Mouse (Mus musculus) gastrocnemius, adult 2 months (tissue): ENCODE measurements around the gene Syt12. TPM values are rescaled to one million over a fixed set of nuclear protein-coding genes. Genes with fewer than 3 reads are reported as not detected.
"Not testable (repeated sequence)": the region's sequence is repeated elsewhere in the genome, so short reads cannot be mapped to it uniquely, and the experiment has no call there.

Source experiments
- DNase-seq: peaks from one replicate; pipeline ENCODE4 v3.0.0; 2022
- H3K27ac ChIP-seq: fragments of 200-600 bp; 2 replicates; pipeline ENCODE4 v1.8.1; 2022; ENCODE audit warnings: mild to moderate bottlenecking
- H3K4me3 ChIP-seq: fragments of 200-600 bp; 2 replicates; pipeline ENCODE4 v1.8.1; 2022; ENCODE audit warnings: mild to moderate bottlenecking, moderate library complexity
- CTCF ChIP-seq: fragments of 200-600 bp; IDR thresholded peaks from 2 replicates; pipeline ENCODE4 v1.8.1; 2022; ENCODE audit warnings: antibody characterized with exemption, mild to moderate bottlenecking, moderate library complexity
- intact Hi-C: fragments of 180-260 bp; cut with DNase I; formaldehyde crosslinking; loops from one replicate; pipeline ENCODE4 v1.15.1; 2025
- total RNA-seq, 2 experiments: library from RNA; stranded (reverse); gene quantifications; 2 replicates each; pipeline ENCODE4 v1.2.3; 2021

The Syt12 gene
- total RNA-seq, 2 experiments from 2014 or later, result 6.8 to 7.6 TPM

DNA sequence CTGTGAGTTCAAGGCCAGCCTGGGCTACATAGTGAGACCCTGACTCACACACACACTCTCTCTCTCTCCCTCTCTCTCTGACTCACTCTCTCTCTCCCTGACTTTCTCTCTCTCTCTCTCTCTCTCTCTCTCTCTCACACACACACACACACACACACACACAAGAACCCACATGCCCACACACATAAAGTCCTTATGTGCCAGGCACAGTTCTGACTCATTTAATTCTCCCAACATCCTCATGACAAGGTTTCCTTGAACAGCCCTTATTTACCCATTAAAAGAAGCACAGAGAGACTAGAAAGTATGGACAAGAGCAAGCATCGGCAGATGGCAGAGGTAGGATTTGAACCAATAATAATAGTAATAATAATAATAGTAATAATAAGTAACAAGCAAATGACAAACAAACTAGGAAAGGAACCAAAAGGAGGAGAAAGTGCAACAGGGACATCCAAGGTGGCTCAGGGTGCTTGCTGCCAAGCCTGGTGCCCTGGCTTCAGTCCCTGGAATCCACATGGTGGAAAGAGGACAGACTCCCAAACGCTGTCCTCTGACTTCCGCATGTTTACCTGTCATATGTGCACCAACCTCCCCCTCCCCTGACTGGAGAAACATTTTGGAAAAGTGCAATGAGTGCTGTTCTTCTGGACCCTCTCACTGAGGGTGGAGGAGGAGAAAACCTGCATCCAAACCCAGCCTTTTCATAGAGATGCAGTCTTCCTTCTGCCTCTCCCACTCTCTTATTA is 5.0 kb upstream of the Syt12 start:
- TF ChIP-seq CTCF, result no peak
- Histone ChIP-seq H3K4me3 (no peak overlapping the region), H3K27ac (no peak overlapping the region)
- peak; percentile 39 for DNase-seq
- intact Hi-C loops, result no loop called here

DNA sequence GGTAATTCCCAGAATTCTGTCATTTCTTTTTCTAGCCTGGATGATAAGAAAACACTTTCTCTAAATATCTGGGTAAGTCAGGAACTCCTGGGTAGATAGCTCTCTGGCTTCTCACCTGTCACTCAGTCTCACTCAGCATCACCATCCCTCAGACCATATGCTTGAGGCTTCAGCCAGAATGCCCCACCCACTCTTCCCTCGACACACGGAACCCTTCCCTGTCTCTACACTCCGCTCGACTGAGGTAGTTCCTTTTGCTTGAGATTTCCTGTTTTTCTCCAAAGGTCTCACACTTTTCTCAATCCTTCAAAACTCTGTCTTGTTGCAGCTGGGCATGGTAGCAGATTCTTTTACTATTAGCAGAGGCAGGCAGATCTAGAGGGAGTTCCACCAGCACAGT is 4.1 kb upstream of the Syt12 start:
- DNase-seq, result no peak
- no peak overlapping the region for H3K27ac ChIP-seq
- no peak for TF ChIP-seq CTCF
- no peak overlapping the region for H3K4me3 ChIP-seq
- intact Hi-C loops, result no loop called here

DNA sequence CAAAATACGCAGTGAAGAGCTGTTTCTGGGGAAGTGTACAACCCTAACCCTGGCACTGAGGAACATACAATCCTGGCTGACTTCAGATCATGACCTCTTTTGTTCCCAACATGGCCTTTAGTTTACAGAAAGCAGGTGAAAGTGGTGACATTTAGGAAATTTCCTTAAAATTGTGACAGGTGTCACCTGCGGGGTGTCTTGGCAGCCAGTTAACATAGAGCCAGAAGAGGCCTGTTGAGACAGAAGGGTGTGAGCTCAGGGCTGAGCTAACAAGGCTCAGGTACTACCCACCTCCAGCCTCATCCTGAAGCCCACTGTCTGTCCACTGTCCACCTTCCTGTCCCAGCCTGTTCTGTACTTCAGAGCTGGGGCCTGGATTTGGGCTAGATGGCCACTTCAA is 2.8 kb upstream of the Syt12 start:
- Histone ChIP-seq H3K4me3 (no peak overlapping the region), H3K27ac (no peak overlapping the region)
- no peak for DNase-seq
- TF ChIP-seq CTCF, result no peak
- intact Hi-C loops, result no loop called here

DNA sequence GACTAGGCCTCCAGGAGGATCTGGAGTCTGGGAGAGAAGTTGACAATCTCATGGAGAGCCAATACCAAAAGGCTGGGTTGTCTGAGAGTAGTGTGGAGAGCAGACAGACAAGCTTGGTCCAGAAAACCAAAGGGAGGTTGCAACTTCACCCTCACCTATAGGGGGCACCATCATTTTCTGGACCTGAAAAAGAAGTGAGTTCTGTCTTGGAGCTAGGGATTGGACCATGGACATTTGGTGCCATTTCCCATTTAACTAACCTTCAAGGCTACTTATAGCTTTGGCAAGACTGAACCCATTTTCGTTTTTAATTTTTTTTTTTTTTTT is 906 bp upstream of the Syt12 start:
- peak; percentile 38 for TF ChIP-seq CTCF
- Histone ChIP-seq H3K4me3 (no peak overlapping the region; the same call in 1 of the 2 replicates), H3K27ac (no peak overlapping the region)
- intact Hi-C loops, result no loop called here
- DNase-seq, result no peak

- intact Hi-C loops, result no loop called here
- peak overlapping the region; percentile 77 for H3K4me3 ChIP-seq
- H3K27ac ChIP-seq, result peak overlapping the region; percentile 76
- DNase-seq, result peak; percentile 71
- no peak for TF ChIP-seq CTCF
Measured at GRCm38 (mm10) chr19:4476601-4477257, 518 bp downstream of the Syt12 start.

DNA sequence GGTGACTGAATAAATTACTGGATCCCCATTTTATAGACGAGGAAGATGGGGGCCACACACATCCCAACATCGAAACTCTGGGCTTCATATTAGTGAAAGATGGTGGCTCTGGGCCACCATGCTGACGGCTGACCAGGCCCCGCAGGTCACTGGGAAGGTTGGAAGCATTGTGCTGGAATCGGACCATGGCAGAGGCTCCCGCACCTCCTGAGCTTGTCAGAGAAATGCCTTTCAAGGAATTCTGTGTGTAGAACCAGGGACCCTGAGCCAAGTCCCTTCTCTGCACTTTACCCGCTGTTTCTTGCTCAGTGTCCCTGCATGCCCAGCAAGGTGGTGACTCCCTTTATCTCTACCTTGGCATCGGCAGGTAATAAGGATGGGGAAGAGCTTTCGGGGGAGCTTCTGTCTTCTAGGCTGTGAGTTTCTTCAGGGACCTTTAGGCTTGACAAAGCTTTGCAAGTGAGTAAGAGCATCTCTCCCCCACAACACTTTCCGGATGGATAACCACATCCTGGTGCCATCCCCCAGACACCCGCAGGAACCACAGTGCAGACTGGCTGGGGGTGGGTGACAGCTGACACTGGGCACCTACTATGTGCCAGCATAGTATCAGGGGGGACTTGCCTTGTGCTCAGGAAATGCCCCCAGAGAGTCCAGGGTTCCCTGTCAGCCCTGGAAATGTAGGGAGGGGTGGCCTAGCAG is 1.9 kb downstream of the Syt12 start:
- no peak for TF ChIP-seq CTCF
- DNase-seq, result no peak
- no peak overlapping the region for H3K4me3 ChIP-seq
- no peak overlapping the region for H3K27ac ChIP-seq
- intact Hi-C loops, result no loop called here

DNA sequence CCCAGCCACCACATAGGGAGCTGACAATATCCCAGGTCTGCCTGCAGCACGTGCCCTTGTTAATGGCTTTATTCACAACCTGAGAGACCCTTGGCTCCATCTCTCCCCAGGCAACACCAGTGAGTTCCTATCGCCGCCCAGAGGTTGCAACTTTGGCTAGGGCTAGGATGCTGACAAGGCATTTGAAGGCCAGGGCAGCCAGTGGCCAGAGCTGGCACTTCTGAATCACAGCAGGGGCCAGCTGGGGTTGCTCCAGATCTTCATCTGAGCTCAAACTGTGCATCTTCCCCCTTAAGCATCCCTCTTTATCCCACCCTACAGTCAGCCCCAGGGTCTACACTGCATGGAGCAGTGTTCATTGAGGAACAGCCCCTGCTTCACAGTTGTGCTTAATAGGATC is 2.5 kb downstream of the Syt12 start:
- Histone ChIP-seq H3K27ac (no peak overlapping the region), H3K4me3 (no peak overlapping the region)
- peak; percentile 51 for DNase-seq
- intact Hi-C loops, result no loop called here
- TF ChIP-seq CTCF, result no peak

GRCm38 (mm10) chr19:4473549-4473948 is 3.7 kb downstream of the Syt12 start:
- intact Hi-C loops, result no loop called here
- no peak for TF ChIP-seq CTCF
- DNase-seq, result no peak
- no peak overlapping the region for H3K4me3 ChIP-seq
- no peak overlapping the region for H3K27ac ChIP-seq

GRCm38 (mm10) chr19:4468363-4468762 is 8.9 kb downstream of the Syt12 start:
- H3K4me3 ChIP-seq, result no peak overlapping the region
- H3K27ac ChIP-seq, result no peak overlapping the region
- DNase-seq, result no peak
- TF ChIP-seq CTCF, result peak; percentile 41
- intact Hi-C loops, result no loop called here

- intact Hi-C loops, result no loop called here
- Histone ChIP-seq H3K27ac (no peak overlapping the region), H3K4me3 (no peak overlapping the region)
- no peak for DNase-seq
- TF ChIP-seq CTCF, result no peak
Measured at GRCm38 (mm10) chr19:4464666-4465065, 12.6 kb downstream of the Syt12 start.

- Histone ChIP-seq H3K4me3 (no peak overlapping the region), H3K27ac (no peak overlapping the region)
- TF ChIP-seq CTCF, result no peak
- intact Hi-C loops, result no loop called here
- DNase-seq, result no peak
Measured at GRCm38 (mm10) chr19:4461981-4462380, 15.3 kb downstream of the Syt12 start.

- Histone ChIP-seq H3K27ac (no peak overlapping the region), H3K4me3 (no peak overlapping the region)
- DNase-seq, result peak; percentile 47
- intact Hi-C loops, result no loop called here
- TF ChIP-seq CTCF, result peak; percentile 62
Measured at GRCm38 (mm10) chr19:4456227-4456626, 21.0 kb downstream of the Syt12 start.

GRCm38 (mm10) chr19:4455071-4455800 is 22.0 kb downstream of the Syt12 start:
- Histone ChIP-seq H3K4me3 (no peak overlapping the region), H3K27ac (no peak overlapping the region)
- TF ChIP-seq CTCF, result no peak
- DNase-seq, result no peak
- intact Hi-C loops, result no loop called here

DNA sequence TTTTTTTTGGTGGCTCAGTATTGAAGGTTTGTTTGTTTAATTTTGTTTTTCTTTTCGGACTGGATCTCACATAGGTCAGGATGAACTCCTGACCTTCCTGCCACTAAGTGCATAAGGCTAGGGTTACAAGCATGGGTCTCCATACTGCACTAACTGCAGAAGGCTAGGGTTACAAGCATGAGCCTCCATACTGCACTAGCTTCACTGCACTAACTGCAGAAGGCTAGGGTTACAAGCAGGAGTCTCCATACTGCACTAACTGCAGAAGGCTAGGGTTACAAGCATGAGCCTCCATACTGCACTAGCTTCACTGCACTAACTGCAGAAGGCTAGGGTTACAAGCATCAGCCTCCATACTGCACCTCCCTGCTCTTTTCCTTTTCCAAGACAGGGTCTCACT is 23.2 kb downstream of the Syt12 start:
- H3K27ac ChIP-seq, H3K4me3 ChIP-seq, DNase-seq, intact Hi-C loops: not testable (repeated sequence)
